Mouse (Mus musculus): ENCODE measurements around the gene Cmtm4. TPM values are rescaled to one million over a fixed set of nuclear protein-coding genes. Genes with fewer than 3 reads are reported as not detected.

Cmtm4 gene
- total and polyA plus RNA-seq, 2 experiments, result 9.8 to 10.0 TPM

GRCm38 (mm10) chr8:104408328-104409110, 12.9 kb upstream of the Cmtm4 start:
- TF ChIP-seq CTCF (IDR thresholded peaks at IDR 0.05; ENCODE audit: low read depth, low read length) (no peak), POLR2A (IDR thresholded peaks at IDR 0.05; ENCODE audit: extremely low read depth, insufficient read depth, low read length) (no peak)
- H3K4me3 ChIP-seq (ENCODE audit: insufficient read depth, low read depth, low read length), result no peak overlapping the region
- no peak overlapping the region for H3K27ac ChIP-seq (replicated peaks; ENCODE audit: insufficient read depth, low read depth, low read length)
- H3K27me3 ChIP-seq (ENCODE audit: control insufficient read depth, insufficient read depth, low read length), result no peaks in the 10 kb centered on the region
- WGBS, result 82% methylated on average over 7 of the region's 7 CpGs
- H3K4me1 ChIP-seq (ENCODE audit: control insufficient read depth, insufficient read depth, low read length), result no peaks in the 10 kb centered on the region; the same call in 1 of the 2 replicates
- DNase-seq (ENCODE audit: extremely low read depth, low read depth, low spot score), result no peak
- H3K9ac ChIP-seq (ENCODE audit: low read depth, low read length), result no peak overlapping the region
- H3K36me3 ChIP-seq (ENCODE audit: control insufficient read depth, insufficient read depth, low read length), result no peaks in the 10 kb centered on the region
- no peaks in the 10 kb centered on the region for H3K79me2 ChIP-seq (ENCODE audit: control insufficient read depth, insufficient read depth, low read length)

- Histone ChIP-seq H3K36me3 (ENCODE audit: control insufficient read depth, insufficient read depth, low read length) (no peaks in the 10 kb centered on the region), H3K27me3 (ENCODE audit: control insufficient read depth, insufficient read depth, low read length) (no peaks in the 10 kb centered on the region), H3K79me2 (ENCODE audit: control insufficient read depth, insufficient read depth, low read length) (no peaks in the 10 kb centered on the region), H3K4me1 (ENCODE audit: control insufficient read depth, insufficient read depth, low read length) (no peaks in the 10 kb centered on the region; the same call in 1 of the 2 replicates), H3K4me3 (ENCODE audit: insufficient read depth, low read depth, low read length) (no peak overlapping the region), H3K27ac (replicated peaks; ENCODE audit: insufficient read depth, low read depth, low read length) (no peak overlapping the region), H3K9ac (ENCODE audit: low read depth, low read length) (no peak overlapping the region)
- TF ChIP-seq CTCF (IDR thresholded peaks at IDR 0.05; ENCODE audit: low read depth, low read length) (no peak), POLR2A (IDR thresholded peaks at IDR 0.05; ENCODE audit: extremely low read depth, insufficient read depth, low read length) (no peak)
- DNase-seq (ENCODE audit: extremely low read depth, low read depth, low spot score), result no peak
- WGBS, result 87% methylated on average over 6 of the region's 6 CpGs
Measured at GRCm38 (mm10) chr8:104406340-104407128, 10.9 kb upstream of the Cmtm4 start.

- no peak for DNase-seq (ENCODE audit: extremely low read depth, low read depth, low spot score)
- H3K9ac ChIP-seq (ENCODE audit: low read depth, low read length), result no peak overlapping the region
- no peak overlapping the region for H3K27ac ChIP-seq (replicated peaks; ENCODE audit: insufficient read depth, low read depth, low read length)
- H3K79me2 ChIP-seq (ENCODE audit: control insufficient read depth, insufficient read depth, low read length), result no peaks in the 10 kb centered on the region
- H3K4me1 ChIP-seq (ENCODE audit: control insufficient read depth, insufficient read depth, low read length), result no peaks in the 10 kb centered on the region; the same call in 1 of the 2 replicates
- 68% methylated on average over 15 of the region's 15 CpGs for WGBS
- TF ChIP-seq CTCF (IDR thresholded peaks at IDR 0.05; ENCODE audit: low read depth, low read length) (no peak), POLR2A (IDR thresholded peaks at IDR 0.05; ENCODE audit: extremely low read depth, insufficient read depth, low read length) (no peak)
- H3K36me3 ChIP-seq (ENCODE audit: control insufficient read depth, insufficient read depth, low read length), result no peaks in the 10 kb centered on the region
- no peaks in the 10 kb centered on the region for H3K27me3 ChIP-seq (ENCODE audit: control insufficient read depth, insufficient read depth, low read length)
- no peak overlapping the region for H3K4me3 ChIP-seq (ENCODE audit: insufficient read depth, low read depth, low read length)
Measured at GRCm38 (mm10) chr8:104405430-104406187, 10.0 kb upstream of the Cmtm4 start.

GRCm38 (mm10) chr8:104403596-104403995, 8.0 kb upstream of the Cmtm4 start:
- H3K4me3 ChIP-seq (ENCODE audit: insufficient read depth, low read depth, low read length), result no peak overlapping the region
- H3K9ac ChIP-seq (ENCODE audit: low read depth, low read length), result no peak overlapping the region
- H3K4me1 ChIP-seq (ENCODE audit: control insufficient read depth, insufficient read depth, low read length), result no peaks in the 10 kb centered on the region; the same call in 1 of the 2 replicates
- H3K27ac ChIP-seq (replicated peaks; ENCODE audit: insufficient read depth, low read depth, low read length), result no peak overlapping the region
- no peaks in the 10 kb centered on the region for H3K36me3 ChIP-seq (ENCODE audit: control insufficient read depth, insufficient read depth, low read length)
- DNase-seq (ENCODE audit: extremely low read depth, low read depth, low spot score), result peak; percentile 43
- no peaks in the 10 kb centered on the region for H3K27me3 ChIP-seq (ENCODE audit: control insufficient read depth, insufficient read depth, low read length)
- no peak for TF ChIP-seq POLR2A (IDR thresholded peaks at IDR 0.05; ENCODE audit: extremely low read depth, insufficient read depth, low read length)
- peak; percentile 89 for TF ChIP-seq CTCF (IDR thresholded peaks at IDR 0.05; ENCODE audit: low read depth, low read length)
- no peaks in the 10 kb centered on the region for H3K79me2 ChIP-seq (ENCODE audit: control insufficient read depth, insufficient read depth, low read length)
- WGBS, result 69% methylated on average over 3 of the region's 3 CpGs

- WGBS, result under 1% methylated on average over 80 of the region's 82 CpGs
- TF ChIP-seq CTCF (IDR thresholded peaks at IDR 0.05; ENCODE audit: low read depth, low read length) (no peak), POLR2A (IDR thresholded peaks at IDR 0.05; ENCODE audit: extremely low read depth, insufficient read depth, low read length) (no peak)
- H3K79me2 ChIP-seq (ENCODE audit: control insufficient read depth, insufficient read depth, low read length), result peaks cover 35% of the 10 kb centered on the region; the same call in 1 of the 2 replicates
- DNase-seq (ENCODE audit: extremely low read depth, low read depth, low spot score), result no peak
- H3K9ac ChIP-seq (ENCODE audit: low read depth, low read length), result peak overlapping the region; percentile 97
- H3K36me3 ChIP-seq (ENCODE audit: control insufficient read depth, insufficient read depth, low read length), result no peaks in the 10 kb centered on the region
- H3K27ac ChIP-seq (replicated peaks; ENCODE audit: insufficient read depth, low read depth, low read length), result peak overlapping the region; percentile 64
- H3K4me1 ChIP-seq (ENCODE audit: control insufficient read depth, insufficient read depth, low read length), result no peaks in the 10 kb centered on the region; the same call in 1 of the 2 replicates
- no peaks in the 10 kb centered on the region for H3K27me3 ChIP-seq (ENCODE audit: control insufficient read depth, insufficient read depth, low read length)
- peak overlapping the region; percentile 72 for H3K4me3 ChIP-seq (ENCODE audit: insufficient read depth, low read depth, low read length)
Measured at GRCm38 (mm10) chr8:104394801-104395702, 555 bp downstream of the Cmtm4 start.
